Mouse (Mus musculus) right cerebral cortex, adult 18-20 months (tissue): ENCODE data around the gene Steap3.
"Not testable (repeated sequence)": the region's sequence is repeated elsewhere in the genome, so short reads cannot be mapped to it uniquely, and the experiment has no call there.

Source experiments
- DNase-seq: peaks from one replicate; pipeline ENCODE4 v3.0.0; 2022; ENCODE audit warnings: mixed read lengths

Steap3 gene

GRCm38 (mm10) chr1:120272605-120273004 lies at the start of gene Steap3:
Steap3 (minus strand) TSS chr1:120272705.
- no peak for DNase-seq

- DNase-seq, result no peak
Measured at GRCm38 (mm10) chr1:120321270-120322021, 48.9 kb upstream of the Steap3 start.

GRCm38 (mm10) chr1:120305801-120306200 lies 33.3 kb upstream of the Steap3 start:
- DNase-seq, result no peak

GRCm38 (mm10) chr1:120296936-120297335 lies 24.4 kb upstream of the Steap3 start:
- DNase-seq, result no peak

GRCm38 (mm10) chr1:120293803-120294202 lies 21.3 kb upstream of the Steap3 start:
- DNase-seq, result no peak

GRCm38 (mm10) chr1:120291709-120292108 lies 19.2 kb upstream of the Steap3 start:
- DNase-seq, result no peak

- DNase-seq, result no peak
Measured at GRCm38 (mm10) chr1:120289843-120290242, 17.3 kb upstream of the Steap3 start.

- no peak for DNase-seq
Measured at GRCm38 (mm10) chr1:120287679-120288078, 15.2 kb upstream of the Steap3 start.

- DNase-seq, result not testable (repeated sequence)
Measured at GRCm38 (mm10) chr1:120276058-120276457, 3.6 kb upstream of the Steap3 start.

- DNase-seq, result no peak
Measured at GRCm38 (mm10) chr1:120275224-120275623, 2.7 kb upstream of the Steap3 start.

- no peak for DNase-seq
Measured at GRCm38 (mm10) chr1:120270882-120271281, 1.6 kb downstream of the Steap3 start.

GRCm38 (mm10) chr1:120270115-120270514 lies 2.4 kb downstream of the Steap3 start:
- DNase-seq, result no peak

GRCm38 (mm10) chr1:120267631-120268030 lies 4.9 kb downstream of the Steap3 start:
- DNase-seq, result no peak

GRCm38 (mm10) chr1:120266460-120266859 lies 6.0 kb downstream of the Steap3 start:
- no peak for DNase-seq

- peak; percentile 54 for DNase-seq
Measured at GRCm38 (mm10) chr1:120264861-120265686, 7.4 kb downstream of the Steap3 start.

GRCm38 (mm10) chr1:120263226-120263625 lies 9.3 kb downstream of the Steap3 start:
- DNase-seq, result no peak

- DNase-seq, result no peak
Measured at GRCm38 (mm10) chr1:120261166-120261565, 11.3 kb downstream of the Steap3 start.

GRCm38 (mm10) chr1:120259249-120259648 lies 13.3 kb downstream of the Steap3 start:
- DNase-seq, result no peak

GRCm38 (mm10) chr1:120258744-120259143 lies 13.8 kb downstream of the Steap3 start:
- no peak for DNase-seq

- DNase-seq, result no peak
Measured at GRCm38 (mm10) chr1:120258245-120258644, 14.3 kb downstream of the Steap3 start.

- DNase-seq, result no peak
Measured at GRCm38 (mm10) chr1:120253751-120254150, 18.8 kb downstream of the Steap3 start.

- DNase-seq, result no peak
Measured at GRCm38 (mm10) chr1:120252519-120253160, 19.9 kb downstream of the Steap3 start.

- no peak for DNase-seq
Measured at GRCm38 (mm10) chr1:120251193-120251592, 21.3 kb downstream of the Steap3 start.
